Mouse (Mus musculus) adipocyte (in vitro differentiated cells): ENCODE measurements around the gene Cbx4.
"Not testable (repeated sequence)": the region's sequence is repeated elsewhere in the genome, so short reads cannot be mapped to it uniquely, and the experiment has no call there.

Experiments used
- DNase-seq: peaks from one replicate; pipeline ENCODE4 v3.0.0-alpha.2; 2016; ENCODE audit warnings: low spot score

Cbx4 gene

DNA sequence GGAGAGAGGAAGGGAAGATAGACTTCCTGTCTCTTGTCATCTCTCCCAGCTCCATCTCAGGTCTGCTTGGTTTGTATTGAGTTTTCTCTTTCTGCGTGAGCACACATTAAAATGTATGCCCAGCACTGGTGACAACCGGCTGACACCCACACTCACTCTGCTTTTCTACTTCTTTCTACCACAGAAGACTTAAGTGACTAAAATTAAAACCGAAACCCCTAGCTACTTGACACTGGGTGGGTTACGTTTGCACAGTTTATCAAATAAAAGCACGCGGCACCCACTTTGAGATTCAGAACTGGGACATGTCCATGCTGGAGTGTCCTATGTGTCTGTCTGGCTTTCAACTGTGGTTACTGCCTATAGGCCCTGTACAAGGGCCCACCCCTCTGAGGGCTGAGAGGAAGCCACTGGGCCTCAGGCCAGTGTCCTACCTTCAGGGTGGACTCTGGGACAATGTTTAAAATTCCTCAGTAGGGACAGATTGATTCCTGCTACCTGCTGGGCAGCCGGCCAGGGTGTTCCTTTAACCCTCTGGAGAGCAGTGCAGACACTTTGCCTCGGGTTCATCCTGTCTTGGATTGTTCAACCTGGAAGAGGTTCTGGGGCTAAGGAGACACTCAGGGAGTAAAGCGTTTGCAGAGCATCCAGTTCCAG is 23.5 kb upstream of the Cbx4 start:
- no peak for DNase-seq

DNA sequence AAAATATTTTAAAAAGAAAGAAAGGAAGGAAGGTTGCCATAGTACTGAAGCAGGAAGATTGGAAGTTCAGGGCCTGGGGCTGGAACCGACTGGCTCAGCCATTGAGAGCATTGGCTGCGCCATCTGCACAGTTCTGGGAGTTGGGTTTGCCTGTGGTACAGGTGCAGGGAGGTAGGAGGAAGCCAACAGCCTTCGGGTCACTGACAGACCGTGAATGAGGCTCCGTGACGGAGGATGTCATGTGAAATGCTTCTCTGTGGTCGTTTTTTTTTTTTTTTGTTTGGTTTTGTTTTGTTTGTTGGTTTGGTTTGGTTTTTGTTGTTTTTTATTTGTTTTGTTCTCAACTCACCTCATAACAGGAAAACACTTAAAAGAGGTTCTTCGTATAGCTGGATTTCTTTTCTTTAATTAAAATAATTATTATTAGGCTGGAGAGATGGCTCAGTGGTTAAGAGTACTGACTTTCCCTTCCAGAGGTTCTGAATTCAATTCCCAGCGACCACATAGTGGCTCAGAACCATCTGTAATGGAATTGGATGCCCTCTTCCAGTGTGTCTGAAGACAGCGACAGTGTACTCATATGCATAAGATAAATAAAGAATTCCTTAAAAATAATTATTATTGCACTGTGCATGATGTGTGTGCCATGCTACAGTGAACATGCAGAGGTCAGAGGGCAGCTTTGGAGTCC is 22.7 kb upstream of the Cbx4 start:
- DNase-seq = no peak

DNA sequence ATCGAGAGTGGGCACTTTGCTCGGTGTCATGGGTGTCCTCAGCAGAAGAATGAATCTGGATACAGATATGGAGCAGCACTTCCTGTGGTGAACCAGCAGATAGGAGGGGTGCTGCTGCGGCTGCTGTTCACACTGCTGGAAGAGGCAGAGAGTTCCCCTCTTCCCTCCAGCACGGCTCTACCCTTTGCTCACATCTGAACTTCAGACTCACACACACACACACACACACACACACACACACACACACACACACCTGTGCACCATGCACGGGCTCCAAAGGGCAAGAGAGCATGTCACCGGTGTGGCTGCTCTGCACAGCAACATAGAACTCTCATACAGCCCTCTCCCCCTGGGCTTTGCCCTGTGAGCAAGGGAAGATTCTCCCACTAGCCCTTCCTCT is 20.3 kb upstream of the Cbx4 start:
- no peak for DNase-seq

DNA sequence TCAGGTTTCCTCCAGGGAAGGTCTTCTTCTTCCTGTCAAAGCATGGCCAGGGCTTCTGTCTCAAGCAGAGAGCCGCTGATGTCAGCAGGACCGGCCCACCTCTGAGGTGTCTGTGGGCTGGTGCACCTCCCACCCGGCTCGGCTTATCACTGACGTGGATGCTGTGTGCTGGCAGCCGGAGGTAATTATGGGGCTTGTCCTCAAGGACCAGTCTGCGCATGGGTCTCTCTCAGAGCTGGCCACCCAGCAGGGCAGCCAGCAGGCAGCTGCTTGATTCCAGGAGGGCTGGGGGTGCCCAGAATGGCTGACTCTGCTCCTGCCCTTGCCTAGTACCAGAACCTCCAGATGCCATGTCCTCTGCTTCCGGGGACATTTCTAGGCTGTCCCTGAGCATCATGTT is 19.7 kb upstream of the Cbx4 start:
- DNase-seq = no peak

DNA sequence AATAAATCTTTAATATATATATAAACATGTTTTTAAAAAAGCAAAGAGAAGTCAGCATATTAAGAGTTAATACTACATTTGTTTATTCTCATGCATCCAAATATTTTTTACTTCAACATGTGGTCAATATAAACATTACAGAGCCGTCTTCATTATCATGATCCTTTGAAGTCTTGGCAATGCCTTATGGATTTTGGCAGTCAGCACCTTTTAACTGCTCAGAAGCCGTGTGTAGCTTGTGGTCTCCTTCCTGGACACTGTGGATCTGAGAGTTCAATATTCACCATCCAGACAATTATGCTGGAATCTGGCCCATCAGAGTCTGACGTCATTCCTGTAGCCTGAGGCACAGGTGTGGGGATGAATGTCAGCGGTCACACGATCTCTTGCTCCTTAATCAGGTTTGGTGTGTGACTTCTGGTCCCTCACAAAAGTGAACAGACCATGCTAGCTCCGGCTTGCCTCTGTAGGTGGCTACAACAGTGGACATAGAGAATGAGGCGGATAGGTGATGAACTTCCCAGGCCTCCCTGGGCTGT is 19.1 kb upstream of the Cbx4 start:
- DNase-seq = no peak

DNA sequence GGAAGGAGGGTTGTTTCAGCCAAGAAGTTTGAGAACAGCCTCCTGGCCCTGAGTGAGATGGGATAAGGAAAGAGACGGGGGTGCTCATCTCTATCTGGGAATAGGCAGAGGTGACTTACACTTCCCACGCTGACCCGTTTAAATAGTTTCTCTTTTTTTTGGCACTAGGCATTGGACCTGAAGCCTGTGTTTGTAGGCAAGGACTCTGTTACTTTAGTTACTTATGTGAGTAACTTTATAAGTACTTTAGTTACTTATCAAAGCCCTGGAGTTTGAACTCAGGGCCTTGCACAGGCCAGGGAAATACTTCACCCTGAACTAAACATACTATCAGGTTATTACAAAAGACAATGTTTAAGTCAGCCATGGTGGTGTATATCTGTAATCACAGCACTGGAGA is 18.0 kb upstream of the Cbx4 start:
- no peak for DNase-seq

DNA sequence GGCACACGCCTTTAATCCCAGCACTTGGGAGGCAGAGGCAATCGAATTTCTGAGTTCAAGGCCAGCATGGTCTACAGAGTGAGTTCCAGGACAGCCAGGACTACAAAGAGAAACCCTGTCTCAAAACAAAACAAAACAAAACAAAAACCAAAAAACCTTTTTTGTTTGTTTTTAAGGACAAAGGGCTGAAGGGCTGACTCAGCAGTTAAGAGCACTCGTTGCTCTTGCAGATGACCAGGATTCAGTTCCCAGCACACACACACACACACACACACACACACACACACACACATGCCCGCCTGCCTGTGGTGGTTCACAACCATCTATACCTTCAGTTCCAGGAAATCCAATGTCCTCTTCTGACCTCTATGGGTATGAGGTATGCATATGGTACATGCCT is 14.3 kb upstream of the Cbx4 start:
- not testable (repeated sequence) for DNase-seq

DNA sequence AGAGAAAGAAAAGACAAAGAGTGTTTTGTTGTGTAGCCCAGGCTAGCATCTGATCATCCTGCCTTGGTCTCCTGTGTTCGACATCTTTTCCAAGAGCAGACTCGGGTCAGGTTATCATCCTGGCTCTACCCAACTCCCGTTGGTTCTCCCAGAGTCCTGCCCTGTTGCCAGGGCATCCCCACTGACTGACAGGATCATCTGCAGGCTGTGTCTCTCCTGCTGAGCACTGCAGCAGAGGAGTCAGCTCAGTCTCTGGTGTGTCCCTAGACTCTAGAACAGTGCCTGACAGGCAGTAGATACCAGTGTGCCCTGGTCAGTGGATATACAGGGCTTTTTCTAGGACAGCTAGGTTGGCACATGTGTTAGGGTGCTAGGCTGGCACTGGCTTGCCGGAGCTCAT is 12.2 kb upstream of the Cbx4 start:
- DNase-seq = no peak

DNA sequence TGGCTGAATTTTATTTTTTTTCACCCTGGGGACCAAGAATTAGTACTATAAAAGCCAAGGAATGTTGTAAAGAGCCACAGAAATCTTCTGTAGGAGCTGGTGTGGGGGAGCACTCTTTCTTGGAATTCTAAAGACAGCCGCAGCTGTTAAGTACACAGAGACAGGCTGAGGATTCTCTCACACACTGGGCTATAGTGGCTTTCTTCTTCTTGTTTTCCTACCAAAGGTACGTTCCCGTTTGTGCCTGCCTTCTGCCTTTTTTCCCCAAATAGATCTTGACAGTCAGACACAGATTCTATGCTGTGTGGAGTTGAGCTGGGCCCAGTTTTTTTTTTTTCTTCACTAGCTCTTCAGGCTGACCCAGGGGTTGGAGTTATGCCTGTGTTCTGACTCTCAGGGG is 9.4 kb upstream of the Cbx4 start:
- DNase-seq = no peak

DNA sequence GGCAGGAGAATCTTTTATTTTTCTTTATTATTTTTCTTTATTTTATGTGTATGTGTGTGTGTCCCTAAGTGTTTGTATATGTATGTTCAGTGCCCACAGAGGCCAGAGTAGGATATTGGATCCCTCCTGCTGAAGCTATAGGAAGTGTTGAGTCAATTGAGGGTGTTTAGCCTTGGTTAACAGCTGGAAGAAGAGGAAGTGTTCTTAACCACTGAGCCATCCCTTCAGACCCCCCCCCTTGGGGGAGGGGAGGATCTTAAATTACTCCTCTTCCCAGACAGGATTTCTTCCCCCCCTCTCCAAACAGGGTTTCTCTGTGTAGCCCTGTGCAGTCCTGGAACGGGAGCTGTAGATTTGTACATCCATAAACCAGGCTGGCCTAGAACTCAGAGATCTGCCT is 7.3 kb upstream of the Cbx4 start:
- DNase-seq = no peak

DNA sequence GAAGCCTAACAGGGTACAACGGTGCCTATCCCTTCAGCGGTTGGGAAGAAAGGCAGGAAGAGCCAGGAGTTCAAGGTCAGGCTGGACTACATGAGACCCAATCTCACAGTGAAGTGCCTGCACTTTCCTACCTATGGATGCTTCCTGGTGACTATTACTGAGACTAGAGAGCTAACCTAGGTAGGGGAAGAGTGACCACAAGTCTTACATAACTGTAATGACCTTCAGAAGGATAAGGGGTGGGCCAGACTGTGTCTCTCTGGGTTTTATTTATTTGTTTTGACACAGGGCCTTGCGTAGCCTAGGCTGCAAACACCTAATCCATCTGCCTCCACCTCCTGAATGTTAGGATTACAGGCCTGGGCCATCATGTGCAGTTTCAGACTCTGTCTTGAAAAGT is 6.3 kb upstream of the Cbx4 start:
- DNase-seq = no peak

DNA sequence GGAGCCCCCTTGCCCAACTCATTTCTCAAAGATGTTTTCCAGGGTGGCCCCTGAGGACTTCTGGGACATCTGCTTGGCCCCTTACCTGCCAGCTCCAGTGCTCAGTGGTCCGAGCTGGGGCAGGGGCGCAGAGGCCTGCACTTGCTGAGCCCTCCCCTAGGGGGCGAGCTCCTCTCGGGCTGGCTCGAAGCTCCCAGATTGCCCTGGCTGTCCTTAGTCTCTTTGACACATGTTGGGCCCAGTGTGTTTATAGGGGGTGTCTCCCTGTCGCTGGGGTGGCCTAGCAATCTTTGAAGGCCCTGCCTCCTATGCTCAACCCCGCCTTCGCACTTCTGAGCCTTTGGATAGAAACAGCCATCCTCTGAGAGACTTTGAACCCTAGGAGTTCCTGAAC is 5.6 kb upstream of the Cbx4 start:
- DNase-seq = peak; percentile 47

DNA sequence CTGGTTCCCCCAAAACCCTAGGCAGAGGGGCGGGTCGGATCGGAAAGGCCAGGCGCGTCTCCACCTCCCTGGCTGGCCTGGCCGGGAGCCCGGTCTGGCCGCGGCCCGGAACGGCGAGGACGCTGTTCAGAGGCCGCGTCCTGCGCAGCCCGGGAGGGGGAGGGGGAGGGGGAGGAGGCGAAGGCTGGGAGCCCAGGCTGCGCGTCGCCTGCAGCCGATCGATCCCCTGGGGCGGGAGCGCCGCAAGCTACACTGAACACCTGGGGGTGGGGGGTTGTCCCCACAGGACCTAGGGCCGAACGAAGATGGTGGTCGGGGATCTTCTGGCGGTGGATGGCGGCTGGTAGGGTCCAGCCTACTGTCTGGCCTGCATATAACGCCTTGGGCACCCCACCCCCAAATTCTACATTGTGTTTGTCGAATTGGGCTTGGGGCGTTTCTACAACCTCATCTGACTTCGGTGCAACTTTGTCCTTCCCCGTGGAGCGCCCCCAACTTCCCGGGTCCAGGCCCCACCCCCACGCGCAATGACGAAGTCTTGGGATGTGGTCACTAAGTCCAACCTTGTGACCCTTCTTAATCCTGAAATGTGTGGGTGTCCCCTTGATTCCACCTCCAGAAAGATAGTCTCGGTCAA is 5.1 kb upstream of the Cbx4 start:
- peak; percentile 69 for DNase-seq

DNA sequence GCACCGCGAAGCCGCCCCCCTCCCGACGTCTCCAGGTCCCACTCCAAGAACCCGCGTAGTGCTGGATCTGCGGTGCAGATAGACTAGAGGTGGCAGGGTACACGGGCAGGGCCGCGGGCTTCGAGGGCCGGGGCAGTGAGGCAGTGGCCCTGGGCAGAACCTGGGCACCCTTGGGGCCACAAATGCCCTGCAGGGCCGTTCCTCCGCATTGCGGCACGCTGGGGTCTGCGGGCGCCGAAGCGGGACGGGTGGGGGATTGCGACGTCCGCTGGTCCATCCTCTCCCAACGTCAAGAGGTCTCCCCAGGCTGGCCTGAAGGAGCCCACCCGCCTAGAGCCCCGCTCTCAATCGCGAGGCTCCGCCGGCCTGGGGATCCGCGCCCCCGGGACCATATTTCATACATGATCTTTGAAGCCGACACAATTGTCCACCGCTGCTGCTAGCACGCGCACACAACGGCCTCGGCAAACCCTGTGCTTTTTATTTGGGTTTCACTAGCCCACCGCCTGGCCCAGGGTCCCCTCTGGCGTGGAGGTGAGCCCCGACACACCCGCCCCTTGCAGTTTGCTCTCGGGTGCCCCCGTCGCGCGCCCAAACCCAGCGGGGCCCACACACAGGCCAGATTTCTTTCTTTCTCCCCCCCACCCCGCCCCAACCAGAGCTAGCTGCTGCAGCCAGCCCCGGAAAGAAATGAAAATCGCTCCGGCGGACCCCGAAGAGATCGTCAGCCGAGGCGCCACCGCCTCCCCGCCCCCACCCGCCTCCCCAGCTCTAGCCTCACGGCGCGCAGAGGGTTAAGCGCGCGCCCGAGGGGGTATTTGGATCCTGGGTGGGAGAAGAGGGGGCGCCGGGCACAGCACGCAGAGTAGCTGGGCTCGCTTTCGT is 4.3 kb upstream of the Cbx4 start:
- no peak for DNase-seq

DNA sequence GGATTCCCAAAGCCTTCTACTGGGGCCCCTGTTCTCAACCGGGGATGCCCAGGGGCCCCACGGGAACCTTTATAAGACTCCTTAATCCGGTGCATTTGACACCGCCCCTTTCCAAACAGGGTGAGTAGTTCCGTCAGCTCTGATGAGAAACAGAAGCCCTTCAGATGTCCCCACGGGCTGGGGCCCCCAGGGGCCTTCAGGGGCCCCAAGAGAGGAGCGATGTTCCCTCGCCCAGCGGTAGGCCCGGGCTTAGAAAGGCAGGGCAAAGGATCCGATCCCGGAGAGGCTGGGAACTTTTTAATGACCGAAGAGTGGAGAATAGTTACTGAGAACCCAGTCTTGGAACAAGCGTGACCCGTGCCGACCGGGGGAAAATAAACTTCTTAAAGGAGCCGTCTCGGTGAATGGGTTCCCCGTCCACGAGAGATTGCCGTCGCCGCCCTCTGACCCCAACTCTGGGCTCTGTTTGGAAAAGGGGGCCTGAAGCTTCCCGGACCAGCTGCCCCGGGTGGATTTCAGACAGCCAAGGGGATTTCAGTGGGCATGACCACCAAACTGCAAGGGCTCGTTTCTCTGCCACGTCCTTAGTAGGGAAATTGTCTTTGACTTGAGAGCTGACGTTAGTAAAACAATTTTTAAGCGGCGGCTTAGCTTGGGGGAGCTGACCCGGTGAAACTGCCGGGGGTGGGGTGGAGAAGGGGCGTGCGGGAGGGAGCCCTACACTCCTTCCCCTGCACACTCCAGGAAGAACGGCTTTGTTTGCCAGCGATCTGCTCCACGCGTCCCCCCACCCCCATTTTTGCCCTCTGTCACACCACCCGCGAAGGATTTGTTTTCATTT is 3.4 kb upstream of the Cbx4 start:
- DNase-seq = no peak

DNA sequence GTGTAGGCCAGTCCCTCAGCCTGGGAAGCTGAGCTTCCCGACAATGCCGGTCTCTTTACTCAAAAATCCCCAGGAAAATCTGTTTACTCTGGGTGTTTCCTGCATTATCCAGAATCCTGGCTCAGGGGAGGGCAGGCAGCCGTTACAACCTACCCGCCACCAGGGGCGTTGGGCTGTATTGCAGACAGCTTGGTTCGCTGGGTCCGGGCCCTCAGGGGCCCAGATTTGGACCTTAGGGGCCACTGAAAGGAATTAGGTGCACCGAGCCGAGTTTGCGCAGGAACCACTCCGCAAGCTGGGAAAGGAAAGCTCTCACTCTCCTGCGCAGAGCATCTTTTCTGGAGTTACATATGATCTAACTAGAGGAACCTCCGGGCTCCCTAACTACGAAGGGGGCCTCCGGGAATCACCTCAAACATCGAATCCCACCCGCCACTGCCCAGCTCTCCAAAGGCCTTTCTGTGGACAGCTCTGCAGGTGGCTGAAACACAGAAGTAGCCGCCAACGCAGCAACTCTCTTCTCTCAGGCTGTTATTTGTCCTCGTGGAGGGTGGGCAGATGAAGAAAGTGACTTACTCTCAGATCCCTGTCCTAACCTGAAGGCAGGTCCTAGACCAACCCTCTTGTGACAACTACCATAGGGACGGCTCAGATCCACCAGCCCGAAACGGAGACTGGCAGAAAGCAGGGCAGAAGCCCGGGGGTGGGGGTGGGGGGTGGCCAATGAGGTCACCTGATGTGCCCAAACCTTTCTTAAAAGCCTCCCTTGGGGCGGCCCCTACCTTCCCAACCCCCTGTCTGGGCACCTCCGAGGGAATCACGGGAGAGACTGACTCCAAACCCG is 2.6 kb upstream of the Cbx4 start:
- DNase-seq = no peak

DNA sequence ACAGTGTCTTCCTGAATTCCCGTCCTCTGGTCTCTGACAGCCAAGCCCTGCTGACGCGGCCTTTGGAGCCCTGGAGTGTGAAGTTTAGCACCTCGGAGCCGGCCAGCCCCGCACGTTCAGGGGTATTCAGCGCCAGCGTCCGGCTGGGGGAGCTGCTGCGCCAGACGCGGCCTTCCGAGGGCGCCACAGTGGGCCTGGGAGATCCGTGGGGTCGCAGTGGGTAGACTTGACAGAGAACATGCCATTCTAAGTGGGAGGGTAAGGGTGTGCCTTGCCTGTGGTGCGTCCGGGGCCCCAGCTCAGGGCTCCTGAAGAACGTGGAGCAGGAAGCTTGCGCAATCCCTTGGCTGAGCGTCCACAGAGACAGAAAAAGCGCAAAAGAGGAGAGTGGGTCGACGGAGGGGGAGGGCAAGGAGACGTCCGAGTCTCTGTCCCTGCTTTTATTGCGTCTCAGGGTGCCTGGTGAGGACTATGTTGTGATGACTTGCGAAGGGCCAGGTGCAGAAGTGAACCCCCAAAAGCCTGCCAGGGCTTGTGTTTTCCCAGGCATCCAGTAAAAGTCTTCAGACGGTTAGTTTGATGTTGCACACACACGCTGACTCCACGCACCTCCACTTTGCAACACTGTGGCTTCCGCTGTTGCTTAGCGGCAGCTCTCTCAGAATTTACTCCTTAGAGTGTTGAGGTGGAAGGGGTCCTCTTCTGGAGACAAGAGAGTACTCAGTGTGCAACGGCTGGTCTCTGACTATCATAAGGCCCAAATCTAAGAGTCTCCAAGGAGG is 1.5 kb upstream of the Cbx4 start:
- DNase-seq = no peak

DNA sequence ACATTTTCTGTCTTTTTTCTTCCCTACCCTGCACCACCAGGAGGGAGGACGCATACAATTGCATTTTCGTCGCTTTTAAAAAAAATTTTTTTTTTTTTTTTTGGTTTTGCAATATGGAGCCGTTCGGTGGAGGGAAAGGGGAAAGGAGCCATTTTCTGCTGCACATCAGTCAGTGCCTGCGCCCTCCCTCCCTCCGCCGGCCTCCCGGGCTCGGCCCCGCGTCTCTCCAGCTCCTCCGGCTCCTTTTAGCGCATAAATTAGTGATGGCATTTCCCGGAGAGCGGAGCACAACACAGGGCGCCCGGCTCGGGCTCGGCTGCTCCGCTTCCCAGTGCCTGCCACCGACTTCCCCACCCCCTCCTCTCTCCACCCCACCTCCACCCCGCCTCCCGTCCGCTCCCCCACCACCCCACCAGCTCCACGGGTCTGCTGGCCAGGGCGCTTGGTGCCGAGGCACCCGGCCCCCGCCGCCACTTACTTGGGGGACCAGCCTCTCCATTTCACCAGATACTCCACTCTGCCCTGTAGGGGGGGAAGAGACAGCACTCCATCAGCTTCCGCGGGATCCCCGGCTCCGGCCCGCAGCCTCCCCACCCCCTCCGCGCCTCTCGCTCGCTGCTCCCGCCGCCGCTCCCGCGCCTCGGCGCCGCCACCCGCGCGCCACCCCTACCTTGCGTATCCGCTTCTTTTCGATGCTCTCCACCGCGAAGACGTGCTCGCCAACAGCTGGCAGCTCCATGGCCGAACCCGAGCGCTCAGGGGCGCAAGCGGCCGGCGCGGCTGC is 550 bp downstream of the Cbx4 start:
- DNase-seq = peak; percentile 63
